Mouse (Mus musculus): ENCODE results near the gene Ckap4.
"Not testable (repeated sequence)": the region's sequence is repeated elsewhere in the genome, so short reads cannot be mapped to it uniquely, and the experiment has no call there.

Ckap4 gene

DNA sequence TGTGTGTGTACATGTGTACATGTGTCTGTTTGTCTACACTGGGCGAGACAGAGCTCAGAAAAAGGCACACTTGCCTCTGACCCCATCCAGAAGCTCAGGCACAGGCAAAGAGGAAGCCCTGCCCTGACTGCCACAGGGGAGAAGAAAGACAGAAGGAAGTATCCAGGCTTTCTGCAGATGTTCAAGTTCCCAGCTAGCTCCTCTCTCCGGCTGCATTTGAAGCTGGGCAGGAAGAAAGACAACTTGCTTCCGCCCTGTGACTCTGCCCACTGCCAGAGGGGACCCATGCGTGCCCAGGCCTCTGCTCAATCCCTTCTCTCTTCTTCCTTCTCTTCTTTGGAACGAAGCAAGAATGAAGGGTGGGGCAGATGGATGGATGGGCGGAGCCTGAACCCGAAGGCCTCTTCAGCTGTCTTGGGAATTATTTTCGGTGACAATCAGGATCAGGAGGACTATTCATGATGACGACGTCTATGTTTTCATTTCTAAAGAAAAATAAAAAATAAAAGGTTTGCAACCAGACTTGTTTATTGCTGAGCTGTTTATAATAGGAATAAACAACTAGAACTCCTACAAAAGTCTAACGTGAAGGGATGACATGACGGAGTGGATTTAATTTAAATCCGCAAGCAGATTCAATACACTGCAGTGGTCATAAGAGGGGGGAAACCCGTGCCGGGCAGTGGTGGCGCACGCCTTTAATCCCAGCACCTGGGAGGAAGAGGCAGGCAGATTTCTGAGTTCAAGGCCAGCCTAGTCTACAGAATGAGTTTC is 15.5 kb upstream of the Ckap4 start:
- no peak for DNase-seq (ENCODE audit: low spot score)

DNA sequence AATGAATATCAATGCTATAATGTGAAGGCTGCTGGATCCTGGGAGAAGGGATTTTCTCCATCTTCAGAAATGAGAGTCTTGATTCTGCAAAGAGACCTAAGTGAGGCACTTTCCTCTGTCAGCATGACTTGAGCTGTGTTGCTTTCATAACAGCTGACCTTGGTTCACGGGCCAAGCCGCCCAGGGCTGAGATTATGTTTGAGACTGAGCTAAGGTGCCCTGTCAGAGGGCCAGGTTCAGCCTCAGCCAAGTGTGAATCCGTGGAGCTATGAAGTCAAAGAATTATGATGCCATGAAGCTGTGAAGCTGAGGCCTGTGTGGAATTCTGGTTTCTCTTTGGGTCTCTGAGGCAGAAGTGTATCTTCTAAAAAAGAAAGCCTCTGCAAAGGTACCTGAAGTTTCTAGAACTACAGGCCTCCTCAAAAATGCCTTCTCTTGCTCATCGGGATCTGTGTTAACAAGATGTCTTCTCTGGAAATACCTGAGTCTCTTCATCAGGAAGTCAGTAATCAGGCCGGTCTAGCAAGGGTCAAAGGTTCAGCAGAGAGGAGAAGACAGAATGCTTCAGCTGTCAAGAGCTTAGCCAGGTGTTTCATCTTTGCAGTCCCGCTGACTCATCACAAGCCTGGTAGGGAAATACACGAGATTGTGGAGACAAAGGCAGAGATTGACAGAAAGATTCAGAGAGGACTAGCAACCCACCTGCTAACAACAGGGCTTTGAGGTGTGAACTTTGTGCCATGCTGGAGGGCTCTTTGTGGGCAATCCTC is 11.2 kb upstream of the Ckap4 start:
- DNase-seq (ENCODE audit: low spot score): no peak

DNA sequence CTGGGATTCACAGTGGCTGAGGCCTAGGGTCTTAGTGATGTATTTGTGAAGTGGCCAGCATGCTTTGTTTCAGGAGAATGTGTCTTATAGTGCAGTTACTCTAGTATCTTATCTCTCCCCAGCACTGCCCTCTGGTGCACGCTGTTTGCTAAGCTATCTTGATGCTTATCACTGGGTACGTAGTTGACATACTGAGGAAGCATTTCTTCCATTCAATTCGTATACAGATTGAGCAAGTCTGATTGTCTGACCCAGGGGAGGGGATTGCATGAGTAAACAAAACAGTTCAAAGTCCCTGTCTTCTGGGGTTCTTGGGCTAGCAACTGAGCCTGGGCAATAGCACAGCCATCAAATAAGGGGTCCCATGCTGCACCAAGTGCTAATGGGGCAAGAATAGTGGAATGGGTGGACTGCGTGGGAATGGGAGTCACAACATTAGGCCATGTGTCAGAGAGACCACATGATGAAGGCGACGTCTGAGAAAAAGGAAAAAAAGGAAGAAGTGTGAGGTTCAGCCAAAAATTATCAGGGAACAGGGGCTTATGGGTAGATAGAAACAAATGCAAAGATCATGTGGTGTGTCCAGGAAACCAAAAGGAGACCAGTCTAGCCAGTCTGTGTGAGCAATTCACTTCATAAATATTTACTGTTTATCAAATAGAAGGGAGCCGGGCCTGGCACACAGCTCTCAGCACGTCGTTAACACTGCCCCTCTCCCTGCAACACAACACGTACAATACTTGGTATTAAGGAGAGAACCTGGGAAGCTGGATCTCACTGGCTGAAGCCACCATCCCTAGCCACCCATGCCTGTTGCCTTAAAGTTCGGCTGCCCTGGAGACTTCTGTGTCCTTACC is 9.2 kb upstream of the Ckap4 start:
- no peak for DNase-seq (ENCODE audit: low spot score)

DNA sequence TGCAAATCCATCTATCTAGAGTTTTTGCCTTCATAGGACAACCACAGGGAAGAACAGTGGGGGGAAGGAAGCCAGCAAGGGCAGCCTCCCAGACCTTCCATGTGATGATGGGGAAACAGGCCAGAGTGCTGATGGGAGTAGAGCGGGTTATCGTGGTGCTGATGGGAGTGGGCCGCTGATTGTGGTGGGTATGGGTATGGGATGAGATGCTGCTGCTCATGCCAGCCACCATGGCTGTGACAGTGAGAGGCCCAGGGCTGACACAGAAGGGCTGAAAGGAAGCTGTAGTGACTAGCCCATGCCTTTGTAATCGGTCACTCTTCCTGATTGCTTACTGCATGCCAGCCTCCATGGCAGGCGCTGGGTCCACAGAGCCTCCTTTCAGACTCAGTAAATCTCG is 5.8 kb upstream of the Ckap4 start:
- DNase-seq (ENCODE audit: low spot score): no peak

DNA sequence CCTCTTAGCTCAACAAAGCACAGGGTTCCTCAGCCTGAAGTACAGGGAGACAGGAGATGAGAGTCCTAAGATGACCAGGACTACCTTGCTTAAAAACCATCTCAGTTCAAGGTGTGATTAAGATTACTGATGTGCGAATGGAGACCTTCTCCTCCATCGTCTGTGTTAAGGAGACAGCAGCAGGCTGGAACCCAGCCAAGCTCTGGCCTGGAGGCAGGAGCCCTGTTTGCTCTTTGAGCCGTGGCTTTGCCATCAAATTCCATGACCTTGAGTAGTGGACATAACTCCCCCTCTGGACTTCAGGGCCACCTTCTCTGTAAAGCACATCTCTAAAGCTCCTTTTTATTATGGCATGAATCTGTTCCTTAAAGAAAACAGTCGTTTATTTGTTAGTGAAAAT is 2.0 kb upstream of the Ckap4 start:
- DNase-seq (ENCODE audit: low spot score): no peak

- no peak for DNase-seq (ENCODE audit: low spot score)
Observed at GRCm38 (mm10) chr10:84535458-84535857, 1.6 kb upstream of the Ckap4 start.

DNA sequence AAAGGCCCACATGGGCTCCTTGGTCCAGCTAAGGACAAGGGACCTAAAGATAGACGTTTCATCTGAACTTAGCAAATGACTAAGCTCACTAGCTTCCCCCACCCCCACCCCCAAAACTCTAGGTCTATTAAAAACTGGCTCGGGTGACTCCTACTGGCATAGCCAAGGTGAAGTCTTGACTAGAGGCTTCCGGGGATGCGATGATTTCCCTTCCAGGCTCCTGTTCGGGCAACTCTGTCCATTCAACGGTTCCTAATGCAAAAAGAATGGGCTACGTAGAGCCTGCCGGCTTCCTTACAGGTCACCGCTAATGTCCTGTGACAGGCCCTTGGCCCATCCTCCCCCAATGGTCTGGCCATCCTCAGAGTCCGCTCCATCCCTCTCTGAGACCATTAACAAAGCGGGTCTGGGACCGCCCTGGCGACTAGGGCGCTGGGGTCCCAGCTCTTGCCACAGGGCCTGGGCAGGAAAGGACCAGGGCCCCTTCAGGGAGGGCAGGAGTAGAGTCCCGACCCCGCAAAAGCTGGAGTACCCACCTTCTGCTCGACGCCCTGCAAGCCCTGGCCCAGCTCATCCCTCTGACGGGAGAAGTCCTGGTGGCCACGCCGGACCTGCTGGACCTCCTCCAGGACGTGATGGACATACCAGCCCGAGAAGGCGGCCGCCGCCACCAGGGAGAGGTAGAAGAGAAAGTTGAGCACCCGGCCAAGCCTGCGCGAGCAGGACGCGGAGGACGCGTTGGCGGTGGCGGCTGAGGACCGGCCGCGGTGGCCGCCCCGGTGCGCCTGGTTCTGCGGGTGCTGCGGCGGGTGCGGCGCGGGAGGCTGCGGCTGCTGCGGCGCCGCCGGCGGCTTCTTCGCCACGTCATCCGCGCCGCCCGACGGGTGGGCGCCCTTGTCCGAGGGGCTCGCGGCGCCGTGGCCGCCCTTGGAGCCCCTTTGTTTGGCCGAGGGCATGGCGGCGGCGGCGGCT is 665 bp downstream of the Ckap4 start:
- DNase-seq (ENCODE audit: low spot score): no peak

GRCm38 (mm10) chr10:84532191-84532889 is 1.5 kb downstream of the Ckap4 start:
- peak; percentile 85 for DNase-seq (ENCODE audit: low spot score)

DNA sequence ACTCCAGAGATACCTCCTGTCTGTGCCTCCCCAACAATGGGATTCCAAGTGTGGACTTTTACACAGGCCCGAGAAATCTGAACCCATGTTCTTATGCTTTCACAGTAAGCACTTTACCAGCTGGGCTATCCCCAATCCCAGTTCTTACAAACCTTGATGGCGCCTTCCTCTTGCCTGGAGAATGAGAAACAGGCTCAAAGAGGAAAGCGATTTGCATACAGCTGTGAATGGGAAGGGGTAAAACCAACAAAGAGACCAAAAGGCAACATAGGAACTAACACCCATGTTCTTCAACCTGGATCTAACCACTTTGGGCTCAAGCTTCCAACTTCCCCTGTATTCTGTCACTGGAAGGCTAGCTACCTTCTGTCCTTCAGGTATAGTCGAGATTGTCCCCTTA is 2.3 kb downstream of the Ckap4 start:
- no peak for DNase-seq (ENCODE audit: low spot score)

DNA sequence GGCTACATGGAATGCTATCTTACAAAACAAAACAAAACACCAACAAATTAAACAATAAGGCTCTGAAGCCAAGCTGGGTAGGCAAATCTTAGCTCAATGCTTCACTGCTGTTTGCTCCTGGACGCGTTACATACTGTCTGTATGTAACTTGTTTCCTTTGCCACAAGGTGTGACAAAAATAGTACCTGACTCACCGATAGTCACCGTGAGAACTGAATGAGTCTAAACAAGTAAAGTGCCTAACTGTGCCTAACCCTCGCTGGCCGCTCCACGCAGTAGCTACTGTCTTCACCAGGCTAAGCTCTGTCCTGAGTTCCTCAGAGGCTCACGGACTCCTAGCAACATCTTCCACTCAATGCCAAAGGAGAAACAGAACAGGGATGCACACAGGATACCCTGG is 3.5 kb downstream of the Ckap4 start:
- DNase-seq (ENCODE audit: low spot score): no peak

DNA sequence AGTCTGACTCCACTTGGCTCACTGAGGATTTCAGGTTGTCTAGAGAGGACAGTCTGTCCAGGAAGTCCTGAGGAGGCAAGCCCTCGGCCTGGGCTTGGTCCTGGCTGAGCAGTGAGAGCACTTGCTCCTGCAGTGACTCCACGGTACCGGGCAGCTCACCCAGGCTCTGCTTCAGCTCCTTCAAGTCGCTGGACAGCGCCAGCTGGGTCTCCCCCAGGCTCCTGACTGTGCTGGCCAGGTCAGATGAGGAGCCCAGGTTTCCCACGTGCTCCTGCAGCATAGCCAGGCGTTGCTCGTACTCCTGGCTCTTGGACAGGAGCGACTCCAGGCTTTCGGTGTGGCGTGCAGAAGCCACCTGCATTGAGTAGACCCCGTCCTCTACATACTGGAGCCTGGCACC is 6.2 kb downstream of the Ckap4 start:
- no peak for DNase-seq (ENCODE audit: low spot score)

GRCm38 (mm10) chr10:84527070-84527469 is 6.8 kb downstream of the Ckap4 start:
- DNase-seq (ENCODE audit: low spot score): no peak

- no peak for DNase-seq (ENCODE audit: low spot score)
Observed at GRCm38 (mm10) chr10:84526488-84526887, 7.4 kb downstream of the Ckap4 start.

- no peak for DNase-seq (ENCODE audit: low spot score)
Observed at GRCm38 (mm10) chr10:84523682-84524081, 10.2 kb downstream of the Ckap4 start.

GRCm38 (mm10) chr10:84516414-84516927 is 17.4 kb downstream of the Ckap4 start:
- DNase-seq (ENCODE audit: low spot score): peak; percentile 46

DNA sequence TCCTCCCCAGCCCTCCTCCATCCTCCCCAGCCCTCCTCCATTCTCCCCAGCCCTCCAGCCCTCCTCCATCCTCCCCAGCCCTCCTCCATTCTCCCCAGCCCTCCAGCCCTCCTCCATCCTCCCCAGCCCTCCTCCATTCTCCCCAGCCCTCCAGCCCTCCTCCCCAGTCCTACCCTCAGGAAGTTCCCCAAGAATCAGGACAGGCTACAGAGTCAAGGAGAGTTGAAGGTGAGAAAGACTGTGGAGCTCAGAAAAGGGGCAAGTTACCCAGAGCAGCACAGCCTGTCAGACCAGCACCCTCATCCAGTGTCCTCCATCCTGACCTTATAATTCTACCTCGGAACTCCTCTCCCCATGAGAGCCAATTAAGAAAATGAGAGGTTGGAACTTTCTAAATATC is 17.9 kb downstream of the Ckap4 start:
- DNase-seq (ENCODE audit: low spot score): not testable (repeated sequence)

- DNase-seq (ENCODE audit: low spot score): peak; percentile 86
Observed at GRCm38 (mm10) chr10:84515512-84515950, 18.3 kb downstream of the Ckap4 start.

- peak; percentile 75 for DNase-seq (ENCODE audit: low spot score)
Observed at GRCm38 (mm10) chr10:84514038-84514578, 19.8 kb downstream of the Ckap4 start.

- no peak for DNase-seq (ENCODE audit: low spot score)
Observed at GRCm38 (mm10) chr10:84512766-84513165, 21.1 kb downstream of the Ckap4 start.

DNA sequence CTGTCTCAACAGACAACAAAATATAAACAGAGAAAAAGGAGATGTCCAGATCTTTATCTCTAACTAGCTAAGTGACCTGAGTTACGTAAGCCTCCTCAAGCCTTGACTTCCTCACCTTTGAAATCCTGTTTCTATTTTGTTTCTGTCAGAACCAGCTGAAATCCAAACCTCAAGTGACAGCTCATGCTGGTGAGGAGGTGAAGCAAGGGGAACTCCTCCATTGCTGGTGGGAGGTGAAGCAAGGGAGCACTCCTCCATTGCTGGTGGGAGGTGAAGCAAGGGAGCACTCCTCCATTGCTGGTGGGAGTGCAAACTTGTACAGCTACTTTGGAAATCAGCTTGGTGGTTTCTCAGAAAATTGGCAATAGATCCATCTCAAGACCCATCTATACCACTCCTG is 25.3 kb downstream of the Ckap4 start:
- no peak for DNase-seq (ENCODE audit: low spot score)
